Mouse (Mus musculus) intestine, embryonic 14.5 days (tissue): ENCODE results near the gene Ceacam19. TPM values are rescaled to one million over a fixed set of nuclear protein-coding genes. Genes with fewer than 3 reads are reported as not detected.

Source experiments
- ATAC-seq: fragments of 200-750 bp; cut with Nextera tagmentation; replicated peaks from 2 replicates; pipeline ENCODE4 v1.8.0; 2017; ENCODE audit warnings: low read depth, moderate number of reproducible peaks, moderate TSS enrichment, moderate library complexity; ENCODE audit not compliant: low FRiP score, low TSS enrichment
- DNase-seq: peaks from one replicate; pipeline ENCODE4 v3.0.0-alpha.2; 2018; ENCODE audit warnings: low spot score
- H3K27ac ChIP-seq: fragments of 300-500 bp; sonication (generic); 2 replicates; pipeline ENCODE4 v1.5.1; 2014; ENCODE audit warnings: low read depth, mild to moderate bottlenecking, control low read depth
- H3K27me3 ChIP-seq: fragments of 300-500 bp; sonication (generic); replicated peaks from 2 replicates; pipeline ENCODE4 v1.6.1; 2014; ENCODE audit warnings: low read length, control low read depth; ENCODE audit not compliant: control insufficient read depth, insufficient read depth
- H3K36me3 ChIP-seq: fragments of 300-500 bp; sonication (generic); 2 replicates; pipeline ENCODE4 v1.6.1; 2014; ENCODE audit warnings: low read length, control low read depth; ENCODE audit not compliant: control insufficient read depth, insufficient read depth
- H3K4me1 ChIP-seq: fragments of 300-500 bp; sonication (generic); replicated peaks from 2 replicates; pipeline ENCODE4 v1.6.1; 2014; ENCODE audit warnings: low read length, control low read depth, mixed read lengths; ENCODE audit not compliant: control insufficient read depth, insufficient read depth
- H3K4me2 ChIP-seq: fragments of 300-500 bp; sonication (generic); 2 replicates; pipeline ENCODE4 v1.6.1; 2014; ENCODE audit warnings: low read length
- H3K4me3 ChIP-seq: fragments of 300-500 bp; sonication (generic); 2 replicates; pipeline ENCODE4 v1.5.1; 2014; ENCODE audit warnings: low read depth, low read length, control low read depth, mixed read lengths
- H3K9ac ChIP-seq: fragments of 300-500 bp; sonication (generic); 2 replicates; pipeline ENCODE4 v1.6.1; 2014; ENCODE audit warnings: mild to moderate bottlenecking, low read length
- H3K9me3 ChIP-seq: fragments of 300-500 bp; sonication (generic); 2 replicates; pipeline ENCODE4 v1.6.1; 2016; ENCODE audit warnings: low read length, control low read depth; ENCODE audit not compliant: control insufficient read depth
- WGBS: fragments of 180-500 bp; shearing (Covaris S2); extraction: QIAGEN DNeasy Blood & Tissue Kit; methylation state at CpG from one replicate; pipeline ENCODE4 v1.1.7; 2014; 5-methylcytosine and 5-hydroxymethylcytosine counted together
- polyA plus RNA-seq: library from polyadenylated mRNA; unstranded; fragments of >200 nt; fragmentation: Nextera tagmentation; extraction: Ambion mirVana; gene quantifications from 2 replicates; pipeline ENCODE4 v1.2.1, GENCODE M21; 2014

The Ceacam19 gene
- polyA plus RNA-seq, 1 experiment from 2014 or later: not detected

DNA sequence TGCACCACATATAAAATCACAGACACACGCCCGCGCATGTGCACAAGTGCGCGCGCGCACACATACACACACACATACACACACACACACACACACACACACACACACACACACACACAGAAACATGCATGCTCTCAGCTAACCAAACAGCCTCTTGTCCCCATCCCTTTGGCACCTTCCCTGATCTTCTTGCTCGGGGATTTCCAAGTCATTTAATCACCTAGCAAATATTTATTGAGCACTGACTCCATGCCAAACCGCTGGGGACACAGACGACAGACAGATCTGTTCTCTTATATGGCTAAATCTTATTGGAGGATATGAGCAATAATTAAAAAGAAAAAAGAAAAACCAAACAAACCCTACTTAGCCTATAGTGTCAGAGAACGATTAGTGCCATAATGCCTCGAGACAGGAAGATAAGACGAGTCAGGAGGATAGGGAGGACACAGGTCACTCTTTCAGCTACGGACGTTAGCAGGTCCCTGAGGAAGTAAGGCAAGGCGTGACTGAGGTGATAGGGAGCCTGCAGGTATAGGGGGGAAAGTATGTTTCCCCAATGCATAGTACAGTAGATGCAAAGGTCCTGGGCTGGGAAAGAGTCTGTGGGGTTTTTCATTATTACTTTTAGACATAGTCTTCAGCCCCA is 19.9 kb downstream of the Ceacam19 start:
- H3K36me3 ChIP-seq: no peaks in the 10 kb centered on the region
- ATAC-seq (no peak), DNase-seq (no peak)
- no peaks in the 10 kb centered on the region for H3K27me3 ChIP-seq
- no peak overlapping the region for H3K27ac ChIP-seq
- H3K4me2 ChIP-seq: no peak overlapping the region
- H3K4me1 ChIP-seq: 0 out of 2 replicates have a peak, but pooled peaks cover 5% of the 10 kb centered on the region
- WGBS: 76% methylated on average over 16 of the region's 16 CpGs
- no peaks in the 10 kb centered on the region for H3K9me3 ChIP-seq
- no peak overlapping the region for H3K4me3 ChIP-seq
- H3K9ac ChIP-seq: no peak overlapping the region

DNA sequence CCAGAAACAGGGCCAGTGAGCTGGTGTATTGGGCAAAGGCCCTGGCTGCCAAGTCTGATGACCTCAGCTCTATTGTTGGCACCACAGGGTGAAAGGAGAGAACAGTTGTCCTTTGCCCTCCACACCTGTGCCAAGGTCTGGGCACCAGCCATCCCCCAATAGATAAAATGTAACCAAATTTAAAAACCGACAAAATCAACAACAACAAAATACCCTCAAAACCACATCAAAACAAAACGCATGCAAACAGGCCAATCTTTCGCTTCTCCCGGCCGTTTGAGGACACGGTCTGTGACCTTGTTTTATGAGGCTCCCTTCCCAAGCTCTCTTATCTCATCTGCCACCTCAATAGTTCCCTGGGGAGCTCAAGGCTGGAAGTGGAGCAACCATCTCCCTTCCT is 21.3 kb downstream of the Ceacam19 start:
- Histone ChIP-seq H3K36me3 (no peaks in the 10 kb centered on the region), H3K4me3 (no peak overlapping the region), H3K4me2 (no peak overlapping the region), H3K27ac (no peak overlapping the region), H3K27me3 (no peaks in the 10 kb centered on the region), H3K9ac (no peak overlapping the region), H3K4me1 (0 out of 2 replicates have a peak, but pooled peaks cover 4% of the 10 kb centered on the region), H3K9me3 (no peaks in the 10 kb centered on the region)
- DNase-seq: no peak
- ATAC-seq: no peak
- 70% methylated on average over 6 of the region's 6 CpGs for WGBS

DNA sequence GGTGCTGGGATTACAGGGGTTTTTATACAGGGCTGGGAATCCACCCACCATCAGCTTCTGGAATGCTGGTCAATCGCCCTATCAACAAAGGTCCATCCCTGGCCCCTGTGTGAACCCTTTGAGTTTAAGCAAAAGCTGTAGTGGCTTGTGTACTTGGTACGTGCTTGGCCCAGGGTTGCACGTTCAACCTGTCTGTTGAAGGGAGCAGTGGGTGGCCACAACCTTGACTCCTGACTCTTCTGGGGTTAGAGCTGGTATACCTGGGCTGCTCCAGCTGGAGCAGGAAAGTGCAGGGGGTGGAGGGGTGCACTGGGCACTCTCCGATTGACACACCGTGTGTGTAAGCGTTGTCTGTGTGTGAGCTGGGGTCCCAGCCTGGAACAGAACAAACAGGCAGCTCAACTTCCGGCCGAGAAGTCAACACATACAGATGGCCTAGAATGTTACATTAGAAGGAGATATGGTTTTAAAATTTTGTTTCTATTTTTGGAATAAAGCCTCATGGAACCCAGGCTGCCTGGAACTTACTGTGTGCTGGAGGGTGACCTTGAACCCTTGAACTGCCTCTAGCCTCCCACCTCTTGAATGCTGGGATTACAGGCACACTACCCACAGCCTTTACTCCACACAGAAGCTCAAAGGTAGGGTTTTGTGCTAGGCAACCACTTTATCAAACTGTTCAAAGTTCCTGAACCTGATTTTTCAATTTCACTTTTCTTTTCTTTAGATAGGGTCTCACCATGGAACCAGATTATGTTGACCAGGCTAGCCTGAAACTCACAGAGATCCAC is 22.3 kb downstream of the Ceacam19 start:
- Histone ChIP-seq H3K4me2 (no peak overlapping the region), H3K27ac (no peak overlapping the region), H3K36me3 (no peaks in the 10 kb centered on the region), H3K4me1 (no peaks in the 10 kb centered on the region), H3K4me3 (no peak overlapping the region), H3K9ac (no peak overlapping the region), H3K27me3 (no peaks in the 10 kb centered on the region), H3K9me3 (no peaks in the 10 kb centered on the region)
- no peak for DNase-seq
- no peak for ATAC-seq
- 77% methylated on average over 8 of the region's 8 CpGs for WGBS

DNA sequence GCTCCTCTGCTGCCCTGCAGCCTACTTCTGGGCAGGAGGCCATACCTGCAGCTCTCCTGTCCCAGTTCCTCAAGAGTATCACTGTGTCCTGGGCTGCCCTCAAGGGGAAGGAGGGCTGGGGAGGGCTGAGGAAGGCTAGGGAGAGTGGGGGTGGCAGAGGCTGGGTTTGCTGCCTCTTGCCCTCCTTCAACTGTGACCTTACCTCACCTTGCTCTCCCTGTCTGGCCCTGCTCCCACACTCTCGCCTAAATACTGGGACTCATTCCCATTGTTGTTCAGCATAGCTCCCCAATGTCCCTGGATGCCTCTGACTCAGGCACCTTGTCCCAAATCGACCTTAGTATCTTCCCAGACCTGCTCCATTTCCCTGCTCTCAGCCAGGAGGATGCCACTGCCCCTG is 23.5 kb downstream of the Ceacam19 start:
- no peak for DNase-seq
- H3K36me3 ChIP-seq: no peaks in the 10 kb centered on the region
- H3K27ac ChIP-seq: no peak overlapping the region
- 42% methylated on average over 2 of the region's 2 CpGs for WGBS
- H3K27me3 ChIP-seq: no peaks in the 10 kb centered on the region
- H3K4me3 ChIP-seq: no peak overlapping the region
- no peaks in the 10 kb centered on the region for H3K4me1 ChIP-seq
- no peak overlapping the region for H3K4me2 ChIP-seq
- ATAC-seq: no peak
- H3K9me3 ChIP-seq: no peaks in the 10 kb centered on the region
- H3K9ac ChIP-seq: no peak overlapping the region

DNA sequence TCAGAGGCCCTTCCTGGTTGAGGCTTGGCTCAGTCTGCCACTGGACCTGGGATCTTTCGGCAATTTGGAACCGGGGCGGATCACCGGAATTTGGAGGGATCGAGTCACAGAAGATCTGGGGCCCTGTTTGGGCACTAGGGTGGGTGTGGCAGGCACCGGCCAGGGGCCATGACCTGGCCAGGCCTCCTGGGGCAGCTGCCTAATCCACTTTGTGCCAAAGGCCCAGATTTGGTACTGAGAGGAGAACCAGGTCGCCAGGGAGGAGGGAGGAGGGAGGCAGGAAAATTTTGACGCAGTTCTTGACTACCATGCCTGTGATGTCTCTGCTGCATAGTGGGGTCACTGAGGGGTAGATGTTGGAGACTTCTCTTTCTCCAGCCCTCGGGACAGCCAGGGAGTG is 26.6 kb downstream of the Ceacam19 start, which contains the start of gene Ceacam16:
Ceacam16 (minus strand) TSS at position 101 of the 400 bp plus-strand sequence.
- Histone ChIP-seq H3K4me1 (no peaks in the 10 kb centered on the region), H3K9ac (no peak within 1 kb of the TSS), H3K27ac (no peak within 1 kb of the TSS), H3K4me3 (no peak within 1 kb of the TSS), H3K4me2 (no peak within 1 kb of the TSS), H3K36me3 (no peaks in the 10 kb centered on the region), H3K9me3 (no peaks in the 10 kb centered on the region), H3K27me3 (0 out of 2 replicates have a peak, but pooled peaks cover 3% of the 10 kb centered on the region)
- 80% methylated on average over 9 of the region's 9 CpGs for WGBS
- no peak for ATAC-seq
- no peak for DNase-seq

DNA sequence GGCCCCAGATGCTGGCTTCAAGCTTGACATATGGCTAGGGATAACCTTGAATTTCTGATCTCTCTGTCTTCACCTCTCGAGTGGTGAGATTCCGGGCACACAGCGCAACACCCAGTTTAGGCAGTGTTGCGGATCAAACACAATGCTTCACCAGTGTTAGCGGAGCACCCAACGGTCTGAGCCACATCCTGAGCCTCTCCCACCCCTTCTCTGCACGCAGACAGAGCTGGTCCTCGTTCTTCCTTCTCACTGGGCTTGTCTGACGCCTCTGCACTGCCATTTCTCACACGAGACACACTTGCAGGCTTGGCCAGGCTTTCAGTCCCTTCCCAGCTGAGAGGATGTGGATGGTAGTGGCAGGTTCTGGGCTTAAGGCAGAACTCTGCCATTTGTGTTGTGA is 28.0 kb downstream of the Ceacam19 start:
- H3K27me3 ChIP-seq: 0 out of 2 replicates have a peak, but pooled peaks cover 3% of the 10 kb centered on the region
- no peaks in the 10 kb centered on the region for H3K9me3 ChIP-seq
- H3K4me1 ChIP-seq: no peaks in the 10 kb centered on the region
- H3K9ac ChIP-seq: no peak overlapping the region
- H3K27ac ChIP-seq: no peak overlapping the region
- DNase-seq (no peak), ATAC-seq (no peak)
- no peak overlapping the region for H3K4me3 ChIP-seq
- WGBS: 66% methylated on average over 10 of the region's 10 CpGs
- H3K36me3 ChIP-seq: no peaks in the 10 kb centered on the region
- H3K4me2 ChIP-seq: no peak overlapping the region

DNA sequence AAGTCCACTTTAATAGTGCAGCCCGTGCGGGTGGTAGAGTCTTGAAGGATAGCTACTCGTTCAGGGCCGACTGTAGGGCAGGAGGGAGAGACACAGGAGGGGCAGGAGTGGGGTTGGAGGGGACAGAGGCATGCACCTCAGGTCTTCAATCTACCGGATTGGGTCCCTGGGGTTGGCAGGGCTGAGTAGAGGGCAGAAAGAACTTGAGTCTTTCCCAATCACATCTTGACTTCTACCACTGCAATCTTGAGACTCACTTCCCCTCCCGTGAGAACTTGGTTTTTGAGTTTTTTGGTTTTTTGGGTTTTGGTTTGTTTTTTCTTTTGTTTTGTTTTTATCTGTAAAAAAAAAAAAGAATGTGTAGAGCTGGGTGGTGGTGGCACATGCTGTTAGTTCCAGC is 31.5 kb downstream of the Ceacam19 start:
- H3K4me2 ChIP-seq: no peak overlapping the region
- H3K4me1 ChIP-seq: no peaks in the 10 kb centered on the region
- 78% methylated on average over 6 of the region's 6 CpGs for WGBS
- no peaks in the 10 kb centered on the region for H3K36me3 ChIP-seq
- peaks cover 23% of the 10 kb centered on the region for H3K27me3 ChIP-seq
- no peaks in the 10 kb centered on the region for H3K9me3 ChIP-seq
- no peak overlapping the region for H3K9ac ChIP-seq
- H3K4me3 ChIP-seq: no peak overlapping the region
- no peak for ATAC-seq
- DNase-seq: no peak
- no peak overlapping the region for H3K27ac ChIP-seq

DNA sequence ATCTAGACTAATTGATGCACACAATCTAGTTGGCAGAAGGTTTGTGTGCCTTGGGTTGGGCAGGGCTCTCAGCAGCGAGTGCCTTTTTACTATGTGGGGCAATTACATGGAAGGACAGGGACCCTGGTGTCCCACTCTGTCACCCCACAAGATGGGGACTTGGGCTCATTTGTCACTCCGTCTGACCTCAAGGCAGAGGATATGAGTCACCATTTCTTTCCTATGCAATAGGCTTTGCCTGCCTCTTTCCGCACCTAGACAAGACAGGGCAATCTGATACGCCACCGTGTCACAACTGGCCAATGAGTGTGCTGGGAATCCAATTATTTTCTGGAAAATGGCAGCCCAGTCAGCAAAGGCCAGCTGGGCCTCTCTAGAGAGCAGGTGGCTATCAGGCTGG is 32.1 kb downstream of the Ceacam19 start:
- Histone ChIP-seq H3K27me3 (peaks cover 23% of the 10 kb centered on the region), H3K27ac (no peak overlapping the region), H3K36me3 (no peaks in the 10 kb centered on the region), H3K9ac (no peak overlapping the region), H3K9me3 (no peaks in the 10 kb centered on the region), H3K4me1 (no peaks in the 10 kb centered on the region), H3K4me2 (no peak overlapping the region), H3K4me3 (no peak overlapping the region)
- WGBS: 80% methylated on average over 5 of the region's 5 CpGs
- no peak for DNase-seq
- no peak for ATAC-seq
